Mouse (Mus musculus): ENCODE results near the gene Rmdn2.

Rmdn2 gene

DNA sequence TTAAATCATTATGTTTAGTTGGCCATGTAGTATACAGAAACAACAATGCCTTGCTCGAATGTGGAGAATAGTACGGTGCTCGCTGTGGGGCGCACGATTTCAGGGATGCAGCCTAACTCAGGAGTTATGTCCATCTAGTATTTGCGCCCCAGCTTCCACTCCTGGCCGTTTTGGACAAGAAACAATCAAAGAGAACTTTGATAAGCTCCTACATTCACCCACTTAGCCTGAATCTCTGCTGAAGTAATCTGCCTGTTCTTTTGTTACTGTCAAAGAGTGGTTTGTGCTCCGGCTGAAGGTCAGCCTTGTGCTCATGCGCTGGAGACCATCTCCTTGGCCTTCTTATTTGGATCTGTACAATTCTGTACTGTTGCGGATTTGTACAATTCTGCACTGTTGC, 6.8 kb downstream of the Rmdn2 start:
- DNase-seq: no peak

DNA sequence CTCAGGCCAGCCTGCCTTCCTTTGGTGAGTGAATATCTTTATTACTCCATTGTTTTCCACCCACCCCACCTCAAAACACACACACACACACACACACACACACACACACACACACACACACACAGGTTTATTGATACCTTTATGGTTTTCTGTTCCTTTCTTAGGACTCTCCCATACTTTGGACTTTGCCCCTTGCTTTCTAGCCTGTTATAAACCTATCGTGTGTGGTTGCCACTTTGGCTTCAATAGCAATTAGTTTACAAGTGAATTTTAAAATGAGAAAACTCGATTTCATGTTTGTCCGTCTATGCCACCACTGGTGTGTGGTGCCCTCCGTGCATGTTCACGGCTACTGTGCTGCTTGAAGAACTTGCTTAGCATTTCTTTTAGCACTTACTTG, 7.3 kb downstream of the Rmdn2 start:
- DNase-seq: no peak

DNA sequence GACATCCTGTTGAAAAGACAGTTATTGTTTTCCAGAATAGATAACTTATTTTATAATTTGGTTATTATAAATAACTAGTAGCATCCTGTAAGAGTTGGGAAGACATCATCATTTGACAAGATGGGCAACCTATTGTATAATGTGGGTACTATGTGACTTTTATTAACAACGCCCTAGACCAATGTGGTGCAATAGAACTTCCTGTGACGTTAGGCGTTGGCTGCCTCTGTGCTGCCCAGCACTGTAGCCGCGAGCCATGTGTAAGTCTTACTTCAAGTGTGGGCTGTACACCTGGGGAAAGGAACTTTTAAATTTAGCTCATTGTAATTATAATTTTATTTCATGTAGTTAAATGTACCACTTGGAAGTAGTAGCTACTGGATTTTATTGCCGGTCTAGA, 10.4 kb downstream of the Rmdn2 start:
- DNase-seq: no peak

DNA sequence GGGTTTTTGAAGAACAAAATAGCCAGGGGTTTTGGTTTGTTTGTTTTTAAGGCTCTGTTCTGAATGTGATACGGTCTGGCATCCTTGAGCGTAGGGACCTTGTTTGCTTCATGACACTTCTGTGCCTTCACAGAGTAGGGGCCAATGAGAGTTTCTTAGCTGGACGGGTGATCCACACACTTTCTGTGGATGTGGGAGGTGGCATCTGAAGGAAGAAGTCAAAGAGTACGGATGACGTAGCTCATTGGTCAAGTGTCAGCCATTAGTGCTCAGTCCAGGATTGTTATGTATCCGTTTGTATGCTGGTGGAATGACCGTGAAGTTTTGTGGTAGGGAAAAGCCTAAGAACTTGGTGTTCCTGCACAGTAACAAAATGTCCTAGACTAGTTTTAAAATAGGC, 10.9 kb downstream of the Rmdn2 start:
- DNase-seq: no peak

DNA sequence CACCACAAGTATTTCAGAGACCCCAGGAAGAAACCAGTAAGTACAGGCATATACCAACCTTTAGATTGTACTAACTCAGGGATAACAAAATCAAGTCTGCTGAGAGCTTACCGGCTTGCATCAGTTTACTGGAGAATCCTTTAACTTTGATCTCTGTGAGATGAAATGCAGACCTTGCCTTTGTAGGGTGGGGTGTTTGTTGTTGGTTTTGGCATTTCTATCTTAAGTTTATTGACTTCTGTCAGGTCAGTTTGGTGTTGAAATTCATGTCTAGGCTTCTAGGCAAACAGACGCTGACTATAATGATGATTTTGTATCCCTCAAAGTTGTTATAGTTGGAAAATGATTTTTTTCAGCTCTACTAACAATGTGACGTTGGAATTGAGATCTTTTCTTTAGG, 12.2 kb downstream of the Rmdn2 start:
- DNase-seq: no peak

DNA sequence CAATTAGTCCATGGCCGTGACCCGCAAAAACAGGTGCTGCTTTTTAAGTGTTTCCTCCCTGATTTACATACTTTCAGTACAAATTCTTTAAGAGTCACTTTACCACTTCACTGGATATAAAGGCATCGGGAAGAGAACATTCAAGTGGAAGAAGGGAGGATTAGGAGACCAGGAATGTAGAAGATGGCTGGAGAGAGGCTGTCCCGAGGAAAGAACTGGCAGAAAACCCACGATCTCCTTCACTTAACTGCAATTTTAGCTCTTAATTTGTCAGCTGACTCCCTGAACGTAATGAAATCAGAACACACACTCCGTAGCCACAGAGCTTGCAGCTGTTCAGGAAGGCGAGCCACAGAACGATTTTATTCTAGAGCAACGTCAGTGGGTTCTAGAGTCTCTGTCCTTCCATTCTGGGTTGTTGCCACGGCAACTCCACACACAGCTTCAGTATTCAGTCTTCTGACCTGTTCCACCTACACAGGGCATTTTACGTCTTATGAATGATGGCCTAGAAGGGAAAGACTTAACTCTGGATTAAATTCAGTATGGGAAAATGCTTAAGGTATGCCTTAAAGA, 14.7 kb downstream of the Rmdn2 start:
- DNase-seq: no peak

DNA sequence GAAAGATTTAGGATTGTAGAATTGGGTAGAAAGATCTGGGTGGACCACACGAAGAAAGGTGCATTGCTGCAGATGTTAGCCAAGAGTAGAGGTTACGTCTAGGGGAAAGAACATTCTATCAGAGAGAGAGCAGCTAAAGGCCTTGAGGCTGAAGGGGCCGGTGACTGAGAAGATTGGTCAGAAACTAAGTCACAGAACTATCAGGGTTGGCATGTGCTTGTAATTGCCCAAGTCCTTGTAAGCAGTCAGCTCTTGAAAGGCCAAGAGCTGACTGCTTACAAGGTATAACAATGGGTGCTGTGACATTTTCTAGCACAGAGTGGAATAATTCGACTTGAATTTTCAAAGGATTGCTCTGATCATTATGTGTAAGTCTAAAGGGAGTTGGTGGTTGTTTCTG, 38.2 kb downstream of the Rmdn2 start:
- DNase-seq: peak; percentile 40

DNA sequence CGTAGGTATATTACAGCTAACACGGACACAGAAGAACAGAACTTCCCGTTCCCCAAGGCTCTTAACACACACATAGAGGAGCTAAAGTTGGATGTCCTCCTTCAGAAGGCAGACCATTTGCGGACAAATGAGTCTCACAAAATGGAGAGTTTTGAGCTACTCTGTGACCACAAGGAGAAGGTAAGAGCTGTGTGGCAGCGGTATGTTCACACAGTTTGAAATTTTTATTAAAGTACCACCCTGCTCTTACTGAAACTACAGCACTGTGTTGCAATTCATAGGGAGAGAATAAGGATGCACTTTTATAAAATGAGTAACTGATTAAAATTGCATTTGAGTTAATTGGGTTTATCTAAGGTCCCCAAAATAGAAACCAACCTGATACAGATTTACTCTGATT, 38.6 kb downstream of the Rmdn2 start:
- DNase-seq: peak; percentile 14

DNA sequence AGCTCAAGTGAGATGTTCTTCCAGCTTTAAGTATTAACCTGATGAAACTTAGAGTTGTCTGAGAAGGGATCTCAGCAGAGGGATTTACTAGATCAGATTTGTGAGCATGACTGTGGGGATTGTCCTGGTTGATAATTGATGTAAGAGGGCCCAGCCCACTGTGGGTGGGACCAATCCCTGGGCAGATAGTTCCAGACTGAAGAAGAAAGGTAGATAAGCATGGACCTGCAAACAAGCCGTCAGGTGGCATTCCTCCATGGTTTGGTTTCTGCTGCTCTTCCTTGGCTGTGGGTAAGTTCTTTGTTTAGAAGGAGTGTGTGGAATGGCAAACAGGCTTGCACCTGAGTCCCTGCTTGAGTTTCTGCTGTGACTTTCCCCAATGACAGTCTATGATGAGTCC, 41.5 kb downstream of the Rmdn2 start:
- no peak for DNase-seq

DNA sequence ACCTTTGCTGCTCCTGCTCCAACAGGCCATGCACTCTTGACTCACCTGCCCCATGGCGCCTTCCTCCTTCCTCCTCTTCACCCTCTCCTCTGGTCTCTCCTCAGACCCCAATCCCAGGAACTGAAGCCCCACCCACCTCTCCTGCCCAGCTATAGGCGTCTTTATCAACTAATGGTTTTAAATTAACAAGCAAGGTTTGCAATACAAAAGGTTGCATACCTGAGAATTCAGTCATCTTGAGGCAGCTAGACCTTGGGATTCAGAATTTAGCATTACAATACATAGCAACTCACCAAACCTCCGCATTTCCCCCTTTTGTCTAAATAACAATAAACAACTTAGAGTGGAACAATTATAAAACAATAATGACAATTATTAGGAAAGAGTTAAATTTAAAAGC, 42.5 kb downstream of the Rmdn2 start:
- no peak for DNase-seq

DNA sequence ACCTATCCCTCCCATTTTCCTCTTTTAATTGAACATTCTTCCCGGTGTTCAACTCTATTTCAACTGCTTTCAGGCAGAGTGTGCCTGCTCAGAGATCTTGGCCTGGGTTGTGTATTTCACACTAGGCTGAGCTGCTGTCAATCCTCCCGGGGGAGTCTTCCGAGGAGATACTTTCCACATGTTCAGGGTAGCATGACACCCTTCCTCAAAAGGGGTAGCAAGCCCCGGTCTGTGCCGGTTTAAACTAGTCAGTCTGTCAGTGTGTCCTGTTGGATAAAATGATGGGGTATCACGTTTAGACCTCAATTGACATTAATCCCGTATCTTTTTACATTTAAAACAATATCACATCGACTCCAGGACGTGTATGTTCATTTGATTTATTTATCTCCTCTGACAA, 46.1 kb downstream of the Rmdn2 start:
- no peak for DNase-seq

DNA sequence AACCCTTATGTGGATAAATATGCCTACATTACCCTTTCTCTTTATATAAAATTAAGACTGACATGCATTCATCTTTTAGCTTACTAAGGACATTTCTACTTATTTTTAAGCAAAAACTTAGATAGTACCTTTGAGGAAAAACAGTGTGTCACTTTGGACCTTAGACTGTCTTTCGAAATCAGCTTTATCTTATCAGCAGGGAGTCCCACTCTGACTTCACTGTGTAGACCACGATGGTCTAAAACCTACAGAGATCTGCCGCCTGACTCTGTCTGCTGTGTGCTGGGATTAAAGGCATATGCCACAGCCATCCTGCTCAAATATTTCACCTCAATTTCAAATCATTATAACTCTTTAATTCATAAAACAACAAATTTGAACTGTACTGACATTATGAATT, 46.8 kb downstream of the Rmdn2 start:
- DNase-seq: no peak

DNA sequence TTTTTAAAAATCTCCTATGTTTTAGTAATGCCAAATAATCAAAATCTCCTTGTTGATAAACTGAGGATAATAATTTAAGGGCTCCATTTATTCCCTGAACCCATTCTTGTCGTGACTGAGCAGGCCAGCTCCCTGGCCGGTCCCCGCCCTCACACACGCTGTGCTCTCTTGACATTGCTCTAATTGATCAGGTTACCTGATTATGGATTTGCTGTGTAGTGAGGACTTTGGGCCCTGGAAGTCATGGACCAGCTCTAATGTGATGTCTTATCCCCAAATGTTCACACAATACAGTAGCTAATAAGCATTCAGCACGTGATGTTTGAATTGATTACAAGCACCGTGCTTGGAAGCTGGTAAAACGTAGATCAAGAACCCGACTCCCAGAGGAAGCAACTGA, 47.2 kb downstream of the Rmdn2 start:
- no peak for DNase-seq

DNA sequence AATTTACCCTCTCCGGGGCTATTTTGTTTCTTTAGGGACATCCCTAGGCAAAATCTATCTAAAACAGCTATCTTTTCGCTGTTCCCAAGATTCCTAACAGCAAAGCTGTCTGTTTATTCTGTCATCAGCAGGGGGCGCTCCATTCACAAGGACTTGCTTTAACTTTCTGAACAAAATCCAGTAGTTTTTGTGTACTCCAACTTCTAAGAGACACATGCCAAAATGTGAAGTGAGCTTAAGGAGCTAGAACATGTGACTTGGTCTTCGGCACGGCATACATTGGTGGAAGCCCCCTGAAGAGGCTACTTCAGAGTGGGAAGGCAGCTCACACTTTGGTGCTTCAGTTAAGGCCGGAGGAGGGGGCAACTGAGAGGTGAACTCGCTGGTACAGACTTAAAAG, 49.7 kb downstream of the Rmdn2 start:
- DNase-seq: peak; percentile 82

DNA sequence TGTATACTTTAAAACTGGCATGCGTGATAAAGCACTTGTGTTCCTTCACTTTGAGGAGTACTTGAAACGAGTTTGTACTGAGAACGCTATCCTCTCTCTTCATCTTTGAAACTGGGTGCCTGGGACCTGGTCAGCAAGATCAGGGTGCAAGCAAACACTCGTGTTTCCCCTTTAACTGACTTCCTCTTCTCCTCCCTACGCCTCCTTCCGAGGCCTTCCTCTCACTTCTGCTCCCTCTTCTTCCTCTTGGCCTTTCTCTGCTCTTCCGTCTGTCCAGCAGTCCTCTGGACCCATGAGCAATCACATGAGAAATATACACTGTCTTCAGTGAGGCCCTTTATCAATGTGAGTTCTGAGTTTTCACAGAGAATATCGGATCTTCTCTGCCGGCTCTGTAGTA, 50.2 kb downstream of the Rmdn2 start:
- DNase-seq: peak; percentile 19

DNA sequence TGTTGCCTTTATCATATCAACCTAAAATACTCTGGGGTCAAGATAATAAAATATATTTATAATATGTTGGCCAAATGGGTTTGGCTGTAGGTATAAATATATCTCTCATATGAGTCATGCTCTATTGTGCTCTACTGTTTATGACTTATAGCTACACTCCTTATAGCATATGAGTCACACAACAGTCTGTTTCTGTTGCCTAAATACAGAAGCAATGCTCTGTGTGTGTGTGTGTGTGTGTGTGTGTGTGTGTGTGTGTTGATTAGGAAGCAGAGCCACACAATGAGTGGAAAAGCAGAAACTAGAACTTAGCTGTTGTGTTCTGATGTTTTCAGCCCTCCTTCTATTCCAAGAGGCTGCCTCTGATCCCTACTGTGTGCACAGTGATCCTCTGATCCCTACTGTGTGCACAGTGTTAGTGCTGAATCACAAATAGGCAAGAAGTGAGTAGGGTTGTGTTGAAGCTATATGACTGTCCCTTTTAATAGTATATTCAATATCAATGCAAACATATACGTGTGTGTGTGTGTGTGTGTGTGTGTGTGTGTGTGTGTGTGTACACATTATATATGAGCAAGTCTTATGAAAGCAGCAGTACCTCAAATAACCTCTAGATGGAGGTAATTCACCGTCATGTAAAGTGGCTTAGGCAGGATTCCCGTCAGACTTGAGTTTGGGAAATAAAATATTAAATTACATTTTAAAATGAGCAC, 51.9 kb downstream of the Rmdn2 start:
- peak; percentile 61 for DNase-seq

DNA sequence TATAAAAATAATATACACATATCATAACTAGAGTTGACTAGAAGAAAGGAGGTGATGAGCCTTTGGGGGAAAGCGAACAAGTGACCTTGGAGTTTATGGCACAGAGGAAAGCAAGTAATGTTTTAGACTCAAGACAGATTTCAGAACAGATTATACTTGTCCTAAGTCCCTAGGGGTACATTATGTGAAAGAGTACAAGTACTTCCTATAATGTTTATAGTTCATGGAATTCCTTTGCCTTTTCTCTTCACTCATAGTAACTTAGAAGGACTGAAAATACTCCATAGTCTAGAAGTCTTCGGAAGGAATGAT, 52.4 kb downstream of the Rmdn2 start:
- no peak for DNase-seq

DNA sequence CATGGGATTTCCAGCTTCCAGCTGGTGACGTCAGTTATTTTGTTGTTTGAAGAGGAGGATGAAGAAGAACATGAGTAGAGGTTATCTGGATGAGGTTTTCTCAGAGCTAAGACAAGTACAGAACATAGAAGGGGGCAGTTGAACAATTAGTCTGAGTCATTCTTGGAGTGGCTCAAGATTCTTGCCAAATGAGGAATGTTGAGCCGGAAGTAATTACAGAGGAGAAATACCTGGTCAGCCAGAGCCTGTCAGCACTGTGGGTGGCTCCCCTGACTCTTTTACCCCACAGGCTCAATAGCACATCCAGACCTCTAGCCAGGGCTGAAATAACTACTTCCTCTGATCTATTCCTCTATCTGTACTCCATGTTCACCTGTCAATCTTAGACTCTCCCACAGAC, 59.2 kb downstream of the Rmdn2 start:
- DNase-seq: peak; percentile 14

DNA sequence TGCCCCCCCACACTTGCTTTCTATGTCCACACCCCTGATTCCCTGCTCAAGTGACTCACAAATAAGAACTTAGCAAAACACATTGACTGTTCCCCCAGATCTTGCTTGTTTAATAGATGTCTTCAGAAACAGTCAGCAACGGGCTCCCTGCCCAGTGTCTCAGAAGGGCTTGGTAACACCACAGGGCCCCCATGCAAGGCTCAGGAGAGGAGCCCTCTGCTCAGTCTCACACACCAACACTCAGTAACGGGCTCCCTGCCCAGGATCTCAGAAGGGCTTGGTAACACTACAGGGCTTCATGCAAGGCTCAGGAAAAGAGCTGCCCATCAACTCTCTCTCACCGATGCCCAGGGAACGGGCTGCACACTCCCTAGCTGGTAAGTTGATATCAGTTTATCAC, 83.4 kb downstream of the Rmdn2 start:
- peak; percentile 10 for DNase-seq

DNA sequence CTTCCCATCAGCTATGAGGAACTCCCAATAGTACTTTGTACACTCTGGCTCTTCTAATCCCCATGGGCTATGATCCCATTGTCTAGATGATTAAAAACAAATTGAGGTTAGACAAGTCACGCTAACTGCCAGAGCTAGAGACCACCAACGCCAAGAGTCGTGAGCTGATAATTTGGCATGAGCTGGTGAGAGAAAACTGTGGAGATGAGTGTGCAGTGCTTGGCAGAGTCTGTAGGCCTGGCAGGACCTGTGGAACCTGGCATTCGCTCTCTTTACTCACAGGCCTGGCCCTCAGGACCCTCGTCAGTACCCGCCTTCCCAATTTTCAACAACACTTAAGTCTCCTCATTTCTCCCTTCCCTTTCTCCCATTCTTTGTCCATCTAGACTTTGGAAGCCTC, 83.9 kb downstream of the Rmdn2 start:
- no peak for DNase-seq

DNA sequence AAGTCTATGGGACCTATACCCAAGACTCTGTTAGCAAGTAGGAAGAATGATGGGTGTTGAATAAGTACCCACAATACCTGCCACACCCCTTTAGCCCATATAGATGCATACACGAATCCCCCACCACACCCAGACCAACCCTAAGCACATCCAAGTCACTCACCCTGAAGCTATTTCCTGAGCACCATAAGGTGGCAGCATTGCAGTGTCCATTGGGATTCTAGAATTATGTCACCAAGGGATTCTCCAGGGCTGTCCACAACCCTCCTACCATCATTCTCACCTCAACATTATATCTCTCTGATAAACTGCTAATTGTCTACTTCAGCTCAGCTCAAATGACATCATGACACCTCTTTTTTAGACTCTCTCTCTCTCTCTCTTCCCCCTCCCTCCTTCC, 87.5 kb downstream of the Rmdn2 start:
- peak; percentile 47 for DNase-seq

DNA sequence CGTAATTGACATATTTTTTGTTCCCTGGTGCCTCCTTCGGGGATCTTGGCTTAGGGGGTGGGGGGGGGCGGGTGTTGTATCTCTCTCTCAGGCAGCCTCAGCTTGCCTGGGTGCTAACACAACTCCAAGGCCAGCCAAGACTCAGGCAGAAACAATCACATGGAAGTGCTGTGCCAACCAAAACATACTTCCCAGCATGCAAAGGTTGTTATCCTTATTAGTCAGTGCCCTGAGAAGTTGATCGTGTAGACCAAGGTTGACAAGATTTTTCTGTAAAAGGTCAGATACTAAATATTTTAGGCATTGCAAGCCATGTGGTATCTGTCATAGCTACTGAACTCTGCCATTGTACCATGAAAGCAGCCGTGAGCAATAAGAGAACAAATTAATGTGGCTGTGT, 89.2 kb downstream of the Rmdn2 start:
- no peak for DNase-seq

DNA sequence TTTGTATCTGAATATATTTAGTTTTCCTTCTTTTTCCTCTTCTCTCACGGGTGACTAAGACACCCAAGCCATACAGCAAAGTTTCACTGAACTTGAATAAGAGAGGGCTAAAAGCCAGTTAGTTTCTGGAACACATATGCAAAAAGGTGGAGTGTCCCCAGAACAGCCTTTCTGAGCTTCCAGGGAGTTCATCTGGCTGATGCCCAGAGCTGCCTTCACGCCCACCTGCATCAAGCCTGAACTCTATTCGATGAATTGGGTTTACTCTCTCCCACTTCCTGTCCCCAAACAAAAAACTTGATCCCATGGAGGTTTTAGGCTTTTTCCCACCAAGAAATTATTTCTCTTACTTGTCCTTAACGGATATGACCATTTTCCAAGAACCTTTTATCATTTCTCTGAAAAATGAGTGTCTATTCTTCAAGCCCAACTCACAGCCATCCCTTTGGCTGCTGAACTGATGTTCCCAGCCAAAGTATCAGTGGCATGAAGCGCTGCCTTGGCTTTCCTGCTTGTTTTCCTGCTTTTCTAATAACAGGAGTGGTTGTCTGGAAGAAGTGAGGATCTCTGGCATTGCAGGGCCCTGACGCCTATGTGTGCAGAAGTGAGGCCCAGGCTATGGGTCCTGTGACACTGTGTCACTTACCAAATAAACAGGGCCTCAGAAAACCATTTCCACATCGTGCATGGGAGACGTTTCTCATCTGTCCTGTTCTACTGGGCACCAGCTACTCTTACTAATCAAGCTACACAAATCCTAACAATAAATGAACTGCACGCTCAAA, 94.2 kb downstream of the Rmdn2 start:
- no peak for DNase-seq

DNA sequence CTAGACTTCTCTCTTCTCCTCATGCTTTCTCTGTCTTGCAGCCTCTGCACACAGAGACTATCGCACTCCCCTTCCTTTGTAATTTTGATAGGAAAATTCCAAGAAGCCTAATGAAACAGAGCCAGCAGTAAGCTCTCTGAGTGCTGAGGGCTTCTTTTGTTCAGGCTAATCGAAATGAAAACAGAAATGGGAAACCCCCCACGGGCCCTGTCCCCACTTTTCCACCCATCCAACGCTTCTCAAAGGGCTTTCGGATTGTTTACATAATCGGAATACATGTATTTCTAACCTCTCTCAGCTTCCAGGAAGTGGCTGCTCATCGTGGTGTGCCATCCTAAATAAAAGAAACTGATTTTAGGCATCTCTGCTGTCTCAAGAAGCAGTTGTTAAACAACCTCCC, 96.5 kb downstream of the Rmdn2 start:
- DNase-seq: no peak

DNA sequence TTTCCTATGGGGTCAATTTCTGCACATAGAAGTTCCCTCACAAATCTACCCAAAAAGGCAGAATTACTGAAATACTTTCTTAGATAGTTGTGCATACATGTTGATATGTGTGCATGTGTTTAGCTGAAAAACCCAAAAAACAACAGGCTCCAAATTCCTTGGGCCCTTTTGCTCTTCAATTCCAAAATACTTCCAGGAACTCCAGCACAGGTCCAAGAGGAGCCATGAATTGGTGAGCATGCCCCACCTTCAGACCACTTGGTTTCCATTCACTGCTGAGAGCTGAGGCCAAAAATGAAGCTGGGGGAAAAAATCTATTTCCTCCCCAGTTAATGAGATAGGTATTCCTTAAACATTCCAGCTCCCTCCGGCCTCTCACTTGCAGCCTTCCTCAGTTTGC, 98.1 kb downstream of the Rmdn2 start:
- no peak for DNase-seq

All from lung, postnatal 36 days (tissue).